Mouse (Mus musculus) retina, embryonic 14.5 days (tissue): ENCODE measurements around the gene Atxn7.

ENCODE experiments used
- DNase-seq: peaks from one replicate; pipeline ENCODE4 v3.0.0-alpha.2; 2015; ENCODE audit warnings: low spot score

The Atxn7 gene

GRCm38 (mm10) chr14:14120230-14121096 is 159.2 kb downstream of the Atxn7 start, which contains the start of gene Psmd6:
Gene Psmd6, minus strand, starts transcription at chr14:14120984.
- peak; percentile 93 for DNase-seq
